Mouse (Mus musculus) cerebellum, postnatal 4 days (tissue): ENCODE measurements around the gene Akap2.
A peak's percentile ranks its signal among the peaks of the same experiment; 100 is the strongest.
"Not testable (repeated sequence)": the region's sequence is repeated elsewhere in the genome, so short reads cannot be mapped to it uniquely, and the experiment has no call there.

Source experiments
- DNase-seq, 2 experiments: peaks; one replicate each; pipeline ENCODE4 v3.0.0; 2022; ENCODE audit warnings: low spot score in 2 of 2, mixed read lengths in 1 of 2

The Akap2 gene

GRCm38 (mm10) chr4:57862269-57862986 is 145.0 kb downstream of the Akap2 start:
- DNase-seq: no peak

GRCm38 (mm10) chr4:57866088-57866487 is 148.6 kb downstream of the Akap2 start:
- no peak for DNase-seq

- no peak for DNase-seq
These were observed 149.5 kb downstream of the Akap2 start for GRCm38 (mm10) chr4:57866990-57867389.

- no peak for DNase-seq
These were observed 150.0 kb downstream of the Akap2 start for GRCm38 (mm10) chr4:57867454-57867853.

GRCm38 (mm10) chr4:57879137-57879536 is 161.7 kb downstream of the Akap2 start:
- no peak for DNase-seq

- peak; percentile 71 to 85 for DNase-seq
These were observed 162.4 kb downstream of the Akap2 start for GRCm38 (mm10) chr4:57879804-57880357.

- peak in 1 of 2 experiments; percentile 19 for DNase-seq
These were observed 166.3 kb downstream of the Akap2 start for GRCm38 (mm10) chr4:57883520-57884421.

- DNase-seq: no peak
These were observed 167.1 kb downstream of the Akap2 start for GRCm38 (mm10) chr4:57884511-57884910.

- DNase-seq: no peak
These were observed 167.7 kb downstream of the Akap2 start for GRCm38 (mm10) chr4:57885186-57885585.

GRCm38 (mm10) chr4:57886066-57886887 is 168.8 kb downstream of the Akap2 start:
- peak in 1 of 2 experiments; percentile 43 for DNase-seq

- no peak for DNase-seq
These were observed 169.4 kb downstream of the Akap2 start for GRCm38 (mm10) chr4:57886888-57887230.

GRCm38 (mm10) chr4:57888246-57888645 is 170.8 kb downstream of the Akap2 start:
- DNase-seq: no peak

GRCm38 (mm10) chr4:57888978-57889377 is 171.5 kb downstream of the Akap2 start:
- not testable (repeated sequence) for DNase-seq

GRCm38 (mm10) chr4:57889773-57890172 is 172.3 kb downstream of the Akap2 start:
- DNase-seq: no peak

- no peak for DNase-seq
These were observed 174.6 kb downstream of the Akap2 start for GRCm38 (mm10) chr4:57892001-57892586.

- no peak for DNase-seq
These were observed 177.7 kb downstream of the Akap2 start for GRCm38 (mm10) chr4:57895140-57895539.

GRCm38 (mm10) chr4:57895902-57896301 is 178.4 kb downstream of the Akap2 start:
- no peak for DNase-seq

GRCm38 (mm10) chr4:57896631-57897030 is 179.2 kb downstream of the Akap2 start:
- DNase-seq: no peak

GRCm38 (mm10) chr4:57901210-57901609 is 183.8 kb downstream of the Akap2 start:
- DNase-seq: peak in 1 of 2 experiments; percentile 61

- DNase-seq: no peak
These were observed 185.2 kb downstream of the Akap2 start for GRCm38 (mm10) chr4:57902619-57903018.

- DNase-seq: peak; percentile 50 to 67
These were observed 186.8 kb downstream of the Akap2 start for GRCm38 (mm10) chr4:57904211-57904610.
